Mouse (Mus musculus) embryo, embryonic 10 days (tissue): ENCODE results near the gene Gcnt2.

Experiments used
- DNase-seq: peaks from one replicate; pipeline ENCODE4 v3.0.0-alpha.2; 2015; ENCODE audit warnings: low spot score

The Gcnt2 gene

GRCm38 (mm10) chr13:41000140-41000925 lies 140.8 kb downstream of the Gcnt2 start:
- DNase-seq, result peak; percentile 27

GRCm38 (mm10) chr13:41000926-41001639 lies 141.5 kb downstream of the Gcnt2 start, which contains the start of gene Pak1ip1:
Pak1ip1 (plus strand) TSS chr13:41001023.
- DNase-seq, result peak; percentile 92

- no peak for DNase-seq
Observed at GRCm38 (mm10) chr13:41002001-41002400, 142.4 kb downstream of the Gcnt2 start.

GRCm38 (mm10) chr13:41006244-41006643 lies 146.7 kb downstream of the Gcnt2 start:
- DNase-seq, result no peak

GRCm38 (mm10) chr13:41008271-41008670 lies 148.7 kb downstream of the Gcnt2 start:
- no peak for DNase-seq

GRCm38 (mm10) chr13:41008946-41009345 lies 149.4 kb downstream of the Gcnt2 start:
- DNase-seq, result no peak
